Mouse (Mus musculus) embryo, embryonic 10 days (tissue): Measurements from ENCODE around the gene Kiss1r.

Experiments
- DNase-seq: peaks from one replicate; pipeline ENCODE4 v3.0.0-alpha.2; 2015; ENCODE audit warnings: low spot score

The Kiss1r gene

GRCm38 (mm10) chr10:79924998-79925784 is 8.4 kb downstream of the Kiss1r start:
- DNase-seq = peak; percentile 83

- DNase-seq = no peak
Measured at GRCm38 (mm10) chr10:79925785-79926490, 9.2 kb downstream of the Kiss1r start.

GRCm38 (mm10) chr10:79926491-79927323 is 9.9 kb downstream of the Kiss1r start, which contains the start of gene Arid3a:
TSS of gene Arid3a (plus strand) at chr10:79927043.
- peak; percentile 95 for DNase-seq

GRCm38 (mm10) chr10:79927324-79928029 is 10.7 kb downstream of the Kiss1r start:
- peak; percentile 79 for DNase-seq

GRCm38 (mm10) chr10:79928030-79928694 is 11.4 kb downstream of the Kiss1r start:
- DNase-seq = peak; percentile 65

- DNase-seq = peak; percentile 24
Measured at GRCm38 (mm10) chr10:79928907-79929701, 12.3 kb downstream of the Kiss1r start.

GRCm38 (mm10) chr10:79929967-79930825 is 13.4 kb downstream of the Kiss1r start:
- no peak for DNase-seq

- DNase-seq = no peak
Measured at GRCm38 (mm10) chr10:79930826-79931186, 14.0 kb downstream of the Kiss1r start.

GRCm38 (mm10) chr10:79931797-79932196 is 15.0 kb downstream of the Kiss1r start:
- DNase-seq = no peak

- DNase-seq = peak; percentile 83
Measured at GRCm38 (mm10) chr10:79932736-79933135, 16.0 kb downstream of the Kiss1r start.

- DNase-seq = no peak
Measured at GRCm38 (mm10) chr10:79933145-79933679, 16.4 kb downstream of the Kiss1r start.

- no peak for DNase-seq
Measured at GRCm38 (mm10) chr10:79933861-79934260, 17.1 kb downstream of the Kiss1r start.

- DNase-seq = no peak
Measured at GRCm38 (mm10) chr10:79934272-79934721, 17.5 kb downstream of the Kiss1r start.

- DNase-seq = no peak
Measured at GRCm38 (mm10) chr10:79934794-79935569, 18.2 kb downstream of the Kiss1r start.

GRCm38 (mm10) chr10:79936284-79936910 is 19.6 kb downstream of the Kiss1r start:
- no peak for DNase-seq

GRCm38 (mm10) chr10:79936911-79937441 is 20.2 kb downstream of the Kiss1r start:
- DNase-seq = no peak

GRCm38 (mm10) chr10:79937775-79938526 is 21.2 kb downstream of the Kiss1r start:
- DNase-seq = peak; percentile 55
